In genomic region chr7:106580424-106580823, GRCm38 (mm10) we compare ENCODE assay signal across 32 mouse cellular contexts.
"Had no signal": no experiment of that assay in that cellular context is flagged by ENCODE, and none has a peak within 500 bp of the region (broad histone marks: within the 10 kb centered on the region; RNA-seq: fewer than 3 reads in every experiment).

No protein-coding gene starts in this region.

- H3K36me3 ChIP-seq: limb, embryonic 12.5 days; limb, embryonic 13.5 days; limb, embryonic 15.5 days; liver, embryonic 12.5 days; liver, embryonic 13.5 days; liver, embryonic 15.5 days; lung, embryonic 15.5 days; midbrain, embryonic 10.5 days; midbrain, embryonic 12.5 days; midbrain, embryonic 13.5 days; midbrain, embryonic 15.5 days; neural tube, embryonic 12.5 days; neural tube, embryonic 13.5 days had no signal

- H3K9ac ChIP-seq: limb, embryonic 12.5 days; limb, embryonic 13.5 days; limb, embryonic 15.5 days; liver, embryonic 12.5 days; liver, embryonic 13.5 days; liver, embryonic 14.5 days; liver, embryonic 15.5 days; liver, postnatal 0 days; lung, embryonic 14.5 days; lung, embryonic 15.5 days; midbrain, embryonic 12.5 days; midbrain, embryonic 13.5 days; midbrain, embryonic 15.5 days; neural tube, embryonic 12.5 days; neural tube, embryonic 13.5 days had no signal

- ATAC-seq: liver, embryonic 12.5 days; liver, postnatal 0 days; lung, postnatal 0 days; midbrain, embryonic 13.5 days; midbrain, embryonic 15.5 days; midbrain, embryonic 16.5 days had no signal

- DNase-seq: left cerebral cortex, postnatal 4 days; liver, embryonic 13.5 days; liver, postnatal 0 days; lung, adult 18-20 months; lung, adult 2 months; lung, embryonic 14.5 days; lung, postnatal 10 days; lung, postnatal 14 days; lung, postnatal 36 days; lung, postnatal 4 days; midbrain, embryonic 14.5 days had no signal

- H3K4me3 ChIP-seq: left cerebral cortex, adult 2 months; limb, embryonic 12.5 days; limb, embryonic 13.5 days; limb, embryonic 15.5 days; liver, embryonic 12.5 days; liver, embryonic 13.5 days; liver, embryonic 15.5 days; lung, embryonic 15.5 days; megakaryocyte, embryonic 14.5 days; midbrain, embryonic 10.5 days; midbrain, embryonic 12.5 days; midbrain, embryonic 13.5 days; midbrain, embryonic 15.5 days; myocyte; neural tube, embryonic 12.5 days; neural tube, embryonic 13.5 days had no signal

- H3K9me3 ChIP-seq: limb, embryonic 12.5 days; limb, embryonic 13.5 days; limb, embryonic 15.5 days; liver, embryonic 12.5 days; liver, embryonic 13.5 days; liver, embryonic 15.5 days; lung, embryonic 15.5 days; megakaryocyte, embryonic 14.5 days; midbrain, embryonic 10.5 days; midbrain, embryonic 15.5 days; neural tube, embryonic 12.5 days; neural tube, embryonic 13.5 days had no signal

- H3K4me1 ChIP-seq: limb, embryonic 12.5 days; limb, embryonic 13.5 days; limb, embryonic 15.5 days; liver, embryonic 12.5 days; liver, embryonic 13.5 days; liver, embryonic 15.5 days; lung, embryonic 15.5 days; midbrain, embryonic 10.5 days; midbrain, embryonic 12.5 days; midbrain, embryonic 13.5 days; midbrain, embryonic 15.5 days; neural tube, embryonic 12.5 days; neural tube, embryonic 13.5 days had no signal

- H3K27me3 ChIP-seq: limb, embryonic 12.5 days; limb, embryonic 13.5 days; limb, embryonic 15.5 days; liver, embryonic 12.5 days; liver, embryonic 13.5 days; liver, embryonic 15.5 days; lung, embryonic 15.5 days; megakaryocyte, embryonic 14.5 days; midbrain, embryonic 12.5 days; midbrain, embryonic 13.5 days; midbrain, embryonic 15.5 days; neural tube, embryonic 12.5 days; neural tube, embryonic 13.5 days had no signal

- H3K4me2 ChIP-seq: limb, embryonic 12.5 days; limb, embryonic 13.5 days; limb, embryonic 15.5 days; liver, embryonic 11.5 days; liver, embryonic 12.5 days; liver, embryonic 13.5 days; liver, embryonic 15.5 days; lung, embryonic 14.5 days; lung, embryonic 15.5 days; midbrain, embryonic 11.5 days; midbrain, embryonic 12.5 days; midbrain, embryonic 13.5 days; midbrain, embryonic 15.5 days; neural tube, embryonic 12.5 days; neural tube, embryonic 13.5 days had no signal

- H3K27ac ChIP-seq: left cerebral cortex, adult 2 months; limb, embryonic 12.5 days; limb, embryonic 13.5 days; limb, embryonic 15.5 days; liver, embryonic 12.5 days; liver, embryonic 13.5 days; liver, embryonic 14.5 days; liver, embryonic 15.5 days; lung, embryonic 15.5 days; macrophage; midbrain, embryonic 10.5 days; midbrain, embryonic 12.5 days; midbrain, embryonic 13.5 days; midbrain, embryonic 15.5 days; neural tube, embryonic 12.5 days; neural tube, embryonic 13.5 days had no signal
